Mouse (Mus musculus) ovary, postnatal 14 days (tissue): ENCODE measurements at regions not wholly inside any gene's neighbourhood (a gene's known extent, or its start where the extent isn't known, plus 50 kb on each side); places are given as distances from the start of the nearest gene placed in this dataset.
A peak's percentile ranks its signal among the peaks of the same experiment; 100 is the strongest.

ENCODE experiments used
- DNase-seq: peaks from one replicate; pipeline ENCODE4 v3.0.0; 2022; ENCODE audit warnings: low spot score

DNA sequence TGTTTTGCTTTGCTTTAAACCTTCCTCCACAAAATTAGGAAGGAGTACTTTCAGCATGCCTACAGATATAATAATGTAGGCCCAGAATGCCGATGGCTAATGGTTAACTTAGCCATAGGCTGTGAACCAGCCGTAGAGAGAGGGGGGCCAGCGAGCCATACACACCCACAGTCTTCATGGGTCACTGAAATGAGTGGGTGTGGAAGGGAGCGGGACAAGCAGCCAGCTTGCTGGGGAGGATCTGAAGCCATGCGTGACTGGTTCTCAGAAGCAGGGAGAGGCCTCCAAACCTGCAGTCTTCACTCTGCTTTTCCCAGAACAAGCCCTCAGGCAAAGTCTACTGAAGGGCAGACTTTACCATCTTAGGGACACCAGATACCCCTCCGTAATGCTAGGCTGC is 50.8 kb upstream of the Ptpn13 start:
- DNase-seq: no peak

DNA sequence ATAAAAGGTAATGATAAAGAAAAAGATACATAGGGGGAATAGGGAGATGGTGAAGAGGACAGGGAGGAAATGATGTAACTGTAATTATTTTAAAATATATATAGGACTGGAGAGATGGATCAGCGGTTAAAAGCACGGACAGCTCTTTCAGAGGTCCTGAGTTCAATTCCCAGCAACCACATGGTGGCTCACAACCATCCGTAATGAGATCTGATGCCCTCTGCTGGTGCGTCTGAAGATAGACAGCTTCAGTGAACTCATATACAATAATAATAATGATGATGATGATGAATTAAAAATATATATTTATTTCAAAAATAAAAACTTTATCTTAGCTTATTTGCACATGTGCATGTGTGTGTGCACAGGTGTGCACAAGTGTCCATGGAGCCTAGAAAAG is 51.9 kb upstream of the Ptpn13 start:
- no peak for DNase-seq

DNA sequence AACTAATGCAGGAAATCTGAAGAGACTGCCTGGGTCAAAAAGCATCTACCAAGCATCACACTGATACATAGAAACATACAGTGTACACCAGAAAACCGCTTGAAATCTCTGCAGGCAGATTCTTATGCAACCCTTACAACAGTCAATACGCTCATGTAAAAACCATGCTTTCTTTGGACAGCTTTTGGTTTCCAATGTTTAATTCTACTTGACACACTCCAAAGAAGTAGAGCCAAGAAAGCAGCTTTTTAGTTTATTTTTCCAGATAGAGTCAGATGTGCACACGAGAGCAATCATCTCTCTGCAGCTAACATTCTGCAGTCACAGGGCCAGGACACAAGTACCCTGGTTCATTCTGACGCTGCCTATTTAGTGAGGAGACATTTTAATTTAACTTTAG is 54.5 kb upstream of the Ptpn13 start:
- no peak for DNase-seq

DNA sequence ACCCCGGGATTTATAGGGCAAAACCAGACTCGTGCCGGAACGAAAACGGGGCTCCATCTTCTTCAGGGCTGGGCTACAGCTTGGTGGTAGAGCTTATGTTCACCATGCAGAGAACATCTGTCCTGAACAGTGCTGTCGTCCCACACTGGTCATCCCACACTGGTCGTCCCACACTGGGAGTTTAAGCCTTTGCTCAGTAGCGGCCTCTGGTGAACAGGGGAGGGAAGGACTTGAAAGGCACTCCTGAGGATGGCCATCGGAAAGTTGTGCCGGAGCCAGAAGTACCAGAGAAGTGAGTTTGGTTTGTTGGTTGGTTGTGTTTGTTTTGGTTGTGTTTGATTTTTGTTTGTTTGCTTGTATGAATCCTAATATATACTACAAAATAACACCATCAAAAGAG is 56.0 kb upstream of the Ptpn13 start:
- no peak for DNase-seq

DNA sequence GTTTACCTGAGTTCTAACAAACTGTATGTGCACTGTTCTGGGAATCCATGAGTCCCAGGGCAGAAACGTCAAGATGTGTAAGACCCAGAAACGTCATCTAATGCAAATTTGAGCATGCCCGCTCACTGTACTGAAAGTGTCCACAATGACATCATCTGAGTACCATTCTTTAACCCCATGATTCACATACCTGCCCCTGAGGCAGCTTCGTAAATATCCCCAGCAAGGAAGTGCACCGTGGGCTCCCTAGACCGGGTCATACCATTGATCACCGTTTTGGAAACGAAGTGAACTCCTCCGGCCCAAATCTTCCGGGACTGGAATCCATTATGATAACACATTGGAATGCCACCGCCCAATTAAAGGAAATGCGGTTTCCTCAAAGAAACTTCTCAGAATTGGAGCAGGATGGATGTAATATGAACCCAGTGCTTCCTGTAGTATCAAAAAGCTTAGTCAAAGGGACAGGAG is 57.8 kb upstream of the Ptpn13 start:
- DNase-seq: no peak

DNA sequence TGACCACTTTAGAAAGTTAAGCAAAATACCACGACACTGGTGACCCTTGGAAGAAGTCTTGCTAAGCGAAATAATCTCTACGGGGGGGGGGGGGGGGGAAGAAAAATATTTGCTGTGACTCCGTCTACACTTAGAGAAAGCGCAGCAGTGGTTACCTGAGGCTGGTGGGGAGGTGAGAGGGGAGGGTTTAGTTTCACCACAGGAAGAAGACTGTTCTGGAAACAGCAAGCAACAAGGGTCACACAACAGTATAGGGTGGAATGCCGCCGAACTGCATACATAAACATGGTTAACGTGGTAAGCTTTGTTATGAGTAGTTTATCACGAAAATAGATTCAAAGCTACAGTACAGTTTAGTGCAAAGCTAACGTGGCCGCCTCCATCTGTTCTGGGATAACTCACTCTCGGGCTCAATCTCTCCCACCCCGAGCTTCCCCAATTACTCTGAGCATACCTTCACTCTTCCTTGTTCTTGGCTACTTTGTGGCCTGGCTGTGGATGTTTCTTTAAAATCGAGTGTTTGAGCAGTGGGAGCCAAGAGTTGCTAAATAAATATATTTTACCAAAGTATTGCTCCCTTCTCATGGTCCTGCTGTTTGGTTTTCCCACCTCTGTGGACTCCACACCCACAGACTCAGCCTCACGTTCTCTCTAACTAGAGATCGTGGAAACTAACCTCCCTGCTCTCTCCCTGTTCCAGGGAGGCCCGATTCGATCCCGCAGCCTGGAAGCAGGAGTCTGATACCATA is 59.1 kb upstream of the Ptpn13 start:
- no peak for DNase-seq

DNA sequence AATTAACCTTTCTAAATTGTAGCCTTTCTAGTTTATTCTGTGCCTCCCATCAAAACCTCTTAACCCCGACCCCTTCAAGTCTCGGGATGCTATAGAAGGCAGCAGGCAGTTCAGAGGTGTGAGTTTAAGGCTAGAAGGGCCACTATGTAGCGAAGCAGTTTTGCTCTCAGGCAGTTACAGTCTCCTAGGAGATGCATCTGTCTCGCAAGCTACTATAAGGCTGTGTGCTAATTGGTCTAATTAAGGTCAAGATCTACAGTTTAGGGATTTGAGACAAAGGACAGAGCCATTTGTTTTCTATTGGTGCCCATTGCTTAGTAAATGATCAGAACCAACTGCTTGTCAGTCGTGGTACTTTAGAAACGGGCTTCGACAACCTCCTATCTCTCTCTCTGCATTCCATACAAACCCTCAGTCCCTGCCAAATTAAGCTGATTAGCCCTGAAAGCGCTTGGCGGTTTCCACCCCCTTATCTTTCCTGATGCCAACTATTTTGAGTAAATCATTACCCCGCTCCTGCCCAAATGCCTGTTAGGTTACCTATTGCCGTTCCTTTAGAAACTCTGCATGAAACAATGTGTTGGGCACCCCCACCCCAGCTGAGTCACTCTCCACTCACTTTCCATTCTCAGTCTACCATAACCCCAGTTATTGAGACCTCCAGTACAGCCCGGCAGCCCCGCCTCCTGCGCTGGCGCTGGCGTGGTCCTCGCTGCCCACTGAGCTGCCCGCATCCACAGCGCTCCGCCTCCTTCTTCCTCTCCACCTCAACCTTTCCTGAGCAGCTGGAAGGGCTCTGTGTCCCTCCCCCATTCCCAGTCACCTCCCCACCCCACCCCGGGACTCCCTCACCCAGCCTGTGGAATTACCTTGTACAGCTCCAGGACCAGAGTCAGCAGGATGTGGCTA is 59.9 kb upstream of the Ptpn13 start:
- no peak for DNase-seq

DNA sequence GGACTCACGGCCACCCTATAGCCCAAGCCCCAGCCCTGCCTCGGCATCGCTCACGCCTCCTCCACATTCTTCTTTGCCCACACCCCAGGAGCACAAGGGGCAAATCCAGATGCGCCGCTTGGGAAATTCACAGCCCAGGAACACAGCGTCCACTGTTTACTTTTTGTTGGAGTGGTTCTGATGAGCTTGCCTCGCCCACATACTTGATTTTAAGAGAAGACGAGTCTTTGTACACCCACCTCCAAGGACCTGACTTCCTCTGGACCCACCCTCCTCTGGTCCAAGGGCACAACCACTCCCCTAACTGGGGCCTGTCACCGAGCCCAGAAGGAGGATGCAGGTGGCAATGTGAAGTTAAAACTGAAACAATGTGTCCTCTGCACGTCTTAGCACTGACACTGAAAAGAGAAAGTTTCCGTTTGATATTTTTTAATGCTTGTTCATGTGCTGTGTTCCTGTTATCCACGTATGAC is 64.2 kb upstream of the Ptpn13 start:
- DNase-seq: no peak

DNA sequence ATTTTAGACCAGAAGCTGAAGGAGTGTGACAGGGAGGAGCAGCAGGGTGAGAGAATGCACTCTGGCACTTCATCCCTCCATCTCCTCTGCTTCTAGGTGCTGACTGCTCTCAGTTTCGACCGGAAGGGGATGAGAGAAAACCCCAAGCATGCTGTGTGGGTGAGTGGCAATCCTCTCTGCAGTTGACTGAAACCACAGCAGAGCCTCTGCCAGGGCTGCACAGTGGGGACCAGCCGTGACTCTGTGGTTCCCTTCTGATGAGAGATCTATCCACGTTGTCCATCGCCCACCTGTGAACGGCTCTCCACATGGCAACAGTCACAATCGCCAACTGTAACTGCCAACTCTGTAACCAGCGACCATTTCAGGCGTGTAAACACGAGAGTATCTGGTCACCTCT is 64.6 kb upstream of the Ptpn13 start:
- DNase-seq: no peak

DNA sequence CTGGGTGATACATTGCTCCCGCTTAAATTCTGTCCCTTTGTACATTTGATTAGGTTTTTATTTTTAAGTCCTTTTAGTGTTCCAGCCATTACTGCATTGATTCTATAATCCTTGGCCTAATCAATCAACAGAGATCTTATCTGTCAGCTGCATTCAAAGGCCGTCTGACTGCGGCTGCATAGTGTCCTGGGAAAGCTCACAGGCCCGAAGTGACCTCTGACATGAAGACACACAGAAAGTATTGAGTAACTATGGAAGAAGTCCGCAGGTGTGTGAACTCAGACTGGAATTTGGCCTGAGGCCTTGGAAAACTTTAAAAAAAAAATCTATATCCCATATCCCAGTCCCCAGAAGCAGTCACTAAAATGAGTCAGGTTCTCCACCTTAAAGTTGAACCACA is 67.4 kb upstream of the Ptpn13 start:
- no peak for DNase-seq

DNA sequence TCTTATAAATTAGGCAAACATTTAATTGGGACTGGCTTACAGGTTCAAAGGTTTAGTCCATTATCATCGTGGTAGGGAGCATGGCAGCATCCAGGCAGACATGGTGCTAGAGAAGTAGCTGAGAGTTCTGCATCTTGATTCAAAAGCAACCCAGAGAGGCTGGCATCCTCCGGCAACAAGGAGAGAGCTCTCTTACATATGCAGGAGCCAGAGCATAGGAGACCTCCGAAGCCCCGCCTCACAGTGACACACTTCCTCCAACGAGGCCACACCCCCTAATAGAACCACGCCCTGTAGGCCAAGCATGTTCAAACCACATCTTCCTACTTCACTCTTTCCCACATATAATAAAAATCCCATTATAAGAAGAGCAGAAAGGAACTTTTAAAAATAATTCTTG is 68.5 kb upstream of the Ptpn13 start:
- no peak for DNase-seq

DNA sequence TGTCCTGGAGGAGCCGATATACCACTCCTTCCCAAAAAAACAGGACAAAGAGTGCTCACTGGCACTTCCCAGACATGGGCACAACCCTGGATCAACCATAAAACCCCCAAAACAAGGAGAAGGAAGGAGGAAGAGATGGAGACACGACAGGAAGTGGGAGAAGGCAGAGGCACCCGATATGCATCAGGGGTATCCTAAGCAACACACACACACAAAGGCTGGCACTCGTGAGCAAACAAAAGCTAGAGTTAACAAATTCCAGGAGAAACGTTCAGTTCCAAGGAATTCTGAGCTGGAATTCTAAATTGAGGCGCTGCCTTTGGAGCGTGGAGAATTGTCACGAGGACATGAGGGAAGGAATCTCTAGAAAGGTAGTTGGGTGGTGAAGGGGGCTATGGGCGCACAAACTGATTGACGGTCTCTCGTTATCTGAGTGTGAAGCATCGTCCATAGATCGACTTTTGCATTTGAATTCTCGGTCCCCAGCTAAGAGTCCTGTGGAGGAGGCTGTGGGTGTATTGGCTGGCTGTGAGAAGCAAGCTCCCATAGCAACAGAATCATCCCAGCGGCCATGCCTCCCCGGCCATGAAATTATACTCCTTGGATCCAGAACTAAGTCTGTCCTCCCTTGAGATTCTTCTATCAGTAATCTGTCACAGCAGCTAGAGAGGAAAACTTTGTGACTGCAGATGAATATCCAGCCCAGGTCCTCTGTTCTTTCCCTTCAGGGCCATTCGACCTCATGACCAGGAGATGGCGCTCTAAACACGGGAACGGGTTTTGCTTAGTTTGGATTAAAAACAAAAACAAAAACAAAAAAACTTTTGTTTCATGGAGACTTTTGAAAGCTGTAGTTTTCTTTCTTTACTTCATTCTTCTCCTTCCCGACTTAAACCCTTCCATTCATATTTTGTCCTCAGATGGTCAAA is 69.4 kb upstream of the Ptpn13 start:
- DNase-seq: peak; percentile 72

DNA sequence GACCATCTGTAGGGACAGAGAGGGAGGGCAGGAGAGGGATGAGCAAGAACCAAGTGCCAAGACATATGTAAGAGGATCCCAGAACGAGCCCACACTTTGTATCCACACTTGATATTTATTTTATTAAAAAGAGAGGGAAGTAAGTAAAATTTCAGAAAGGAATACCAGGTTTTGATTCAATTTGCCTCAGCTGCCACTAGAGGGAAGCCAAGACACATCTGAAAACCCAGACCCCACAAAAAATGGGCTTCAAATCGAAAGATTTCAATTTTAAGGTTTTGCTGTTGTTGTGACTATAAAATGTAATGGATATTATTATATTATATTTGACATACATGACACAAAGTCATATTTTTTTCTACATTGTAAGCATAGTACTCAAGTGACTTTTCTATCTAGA is 81.1 kb upstream of the Ptpn13 start:
- DNase-seq: no peak

DNA sequence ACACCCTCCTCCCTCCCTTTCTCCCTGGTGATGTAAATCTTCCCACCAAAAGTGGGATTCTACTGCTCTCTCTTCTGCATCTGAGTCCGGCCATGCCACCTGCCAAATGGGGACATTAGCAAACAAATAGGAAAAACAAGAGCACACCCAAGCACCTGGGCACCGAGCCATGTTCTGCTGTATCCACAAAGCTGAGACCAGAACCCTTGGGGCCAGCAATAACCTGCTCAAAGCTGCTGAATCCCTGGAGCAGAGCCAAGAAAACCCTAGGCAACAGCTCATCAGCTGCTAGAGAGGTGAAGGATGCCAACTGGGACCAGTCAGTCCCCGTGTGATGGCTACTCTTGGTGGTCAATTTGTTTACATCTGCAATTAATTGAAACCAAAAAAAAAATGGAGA is 83.5 kb upstream of the Ptpn13 start:
- no peak for DNase-seq

DNA sequence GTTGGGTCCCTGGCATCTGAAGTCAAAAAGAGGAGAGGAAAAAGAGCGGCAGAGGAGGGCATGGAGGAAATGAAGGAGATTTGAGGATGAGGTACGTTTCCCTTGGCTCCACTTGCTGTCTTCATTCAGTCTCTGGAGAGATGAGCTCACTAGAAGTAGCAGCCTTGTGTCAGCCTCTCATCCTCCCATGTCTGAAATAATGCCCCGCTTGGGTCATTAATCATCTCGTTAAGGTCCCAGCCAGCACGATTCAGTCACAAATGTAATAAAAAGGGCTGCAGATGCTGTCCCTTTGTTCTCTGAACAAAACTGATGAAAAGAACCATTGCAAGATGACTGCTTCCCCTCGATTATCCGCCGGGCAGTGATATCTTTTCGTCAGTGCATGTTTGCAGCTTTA is 84.4 kb upstream of the Ptpn13 start:
- DNase-seq: no peak

DNA sequence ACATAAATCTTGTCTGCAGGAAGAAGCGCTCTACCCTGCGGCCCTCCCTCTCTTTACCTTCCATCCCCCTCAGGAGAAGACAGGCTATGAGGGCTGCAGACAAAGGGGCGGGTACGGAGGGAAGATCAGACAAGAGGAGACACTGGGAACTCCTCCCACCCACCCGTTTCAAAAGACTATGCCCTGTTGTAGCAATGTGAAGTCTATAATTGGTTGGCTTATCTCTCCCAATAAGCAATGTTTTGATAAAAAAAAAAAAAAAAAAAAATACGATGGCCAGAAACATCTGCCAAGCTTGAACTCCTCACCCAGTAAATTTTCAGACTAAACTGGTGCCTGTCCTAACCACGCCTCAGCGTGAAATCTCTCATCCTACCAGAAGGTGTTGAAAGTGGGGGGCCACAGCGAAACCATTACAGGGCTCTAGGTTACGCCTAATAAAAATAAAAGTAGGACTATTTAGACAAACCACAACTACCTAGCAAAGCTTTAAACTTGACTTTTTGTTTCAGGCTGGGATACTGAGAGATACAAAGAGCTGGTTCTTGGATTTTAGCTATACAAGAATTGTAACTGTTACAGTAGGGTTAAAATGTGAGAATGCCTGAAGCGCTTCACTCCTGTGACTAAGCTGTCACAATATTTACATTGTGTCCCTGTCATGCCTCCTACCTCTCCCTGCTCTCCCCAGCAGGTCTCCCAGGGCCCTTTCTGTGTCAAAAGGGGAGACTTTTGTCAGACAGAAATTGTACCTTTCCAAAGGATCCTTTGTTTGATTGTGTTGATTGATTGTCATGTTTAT is 88.1 kb upstream of the Ptpn13 start:
- no peak for DNase-seq

DNA sequence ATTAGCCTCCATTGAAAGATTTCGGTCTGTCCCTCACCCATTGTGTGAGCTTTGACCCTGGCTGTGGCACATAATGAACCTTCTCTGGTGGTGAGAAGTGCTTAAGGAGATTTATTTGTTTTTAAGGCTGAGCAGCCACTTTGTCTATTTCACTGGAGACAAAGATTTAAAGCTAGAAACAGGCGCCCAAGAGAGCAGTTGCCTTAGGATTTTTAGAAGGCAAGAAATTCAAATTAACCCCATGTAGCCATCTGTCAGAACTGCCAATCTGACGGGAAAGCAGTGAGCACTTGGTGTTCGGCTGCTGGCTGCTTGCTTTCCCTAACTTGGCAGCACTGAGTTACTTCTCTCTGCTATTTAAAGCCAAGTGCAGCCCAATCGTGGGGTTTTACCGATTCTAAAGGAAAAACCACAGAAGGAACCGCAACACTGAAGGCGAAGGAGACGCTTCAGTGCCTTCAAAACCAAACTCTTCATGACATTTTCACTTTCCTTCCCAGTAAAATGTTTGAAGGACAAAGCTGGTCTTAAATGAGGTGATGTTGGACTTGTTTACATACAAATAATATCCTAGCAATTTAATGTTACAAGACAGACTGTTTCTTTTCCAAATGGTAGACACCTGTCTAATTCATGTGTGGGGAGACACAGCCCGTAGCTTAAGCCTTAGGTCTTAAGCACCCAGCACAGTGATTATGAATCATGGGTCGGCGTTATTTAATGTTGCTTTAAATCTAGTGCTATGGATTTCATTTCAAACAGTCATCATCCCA is 88.9 kb upstream of the Ptpn13 start:
- DNase-seq: no peak

DNA sequence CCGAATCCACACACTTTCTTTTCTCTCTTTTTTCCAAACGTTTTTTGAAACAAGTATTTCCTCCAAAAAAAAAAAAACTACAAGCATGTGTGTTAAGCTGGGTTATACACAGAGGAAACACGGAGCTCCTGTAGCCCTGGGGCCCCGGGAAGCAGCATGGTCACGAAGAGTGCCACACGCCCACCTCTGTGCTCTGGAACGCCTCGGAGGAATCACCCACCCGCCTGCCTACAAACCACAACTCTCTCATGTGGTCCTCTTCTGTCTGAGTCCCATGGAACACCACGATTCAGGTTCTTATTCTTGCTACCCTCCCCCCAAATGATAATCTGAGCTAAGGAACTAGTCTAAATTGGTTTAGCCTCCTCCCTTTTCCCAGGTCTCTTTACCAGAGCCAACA is 98.6 kb upstream of the Ptpn13 start:
- no peak for DNase-seq

DNA sequence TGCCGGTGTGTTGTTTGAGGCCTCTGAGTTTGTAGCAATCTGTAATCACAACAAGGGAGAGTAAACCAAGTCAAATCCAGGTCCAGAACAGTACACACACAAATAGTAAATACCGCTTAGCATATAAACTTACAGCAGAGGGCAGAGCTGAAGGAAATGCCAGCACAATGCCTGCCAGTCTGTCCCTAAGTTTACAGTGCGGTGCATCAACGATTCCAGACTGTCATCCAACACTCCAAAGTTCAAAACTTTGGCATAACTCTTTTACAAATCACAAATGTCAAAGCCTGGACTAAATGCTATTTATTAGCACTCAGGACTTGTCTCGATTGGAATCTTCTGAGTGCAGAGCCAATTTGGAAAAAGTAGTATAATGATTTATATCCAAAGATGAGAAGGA is 104.7 kb upstream of the Ptpn13 start:
- no peak for DNase-seq

DNA sequence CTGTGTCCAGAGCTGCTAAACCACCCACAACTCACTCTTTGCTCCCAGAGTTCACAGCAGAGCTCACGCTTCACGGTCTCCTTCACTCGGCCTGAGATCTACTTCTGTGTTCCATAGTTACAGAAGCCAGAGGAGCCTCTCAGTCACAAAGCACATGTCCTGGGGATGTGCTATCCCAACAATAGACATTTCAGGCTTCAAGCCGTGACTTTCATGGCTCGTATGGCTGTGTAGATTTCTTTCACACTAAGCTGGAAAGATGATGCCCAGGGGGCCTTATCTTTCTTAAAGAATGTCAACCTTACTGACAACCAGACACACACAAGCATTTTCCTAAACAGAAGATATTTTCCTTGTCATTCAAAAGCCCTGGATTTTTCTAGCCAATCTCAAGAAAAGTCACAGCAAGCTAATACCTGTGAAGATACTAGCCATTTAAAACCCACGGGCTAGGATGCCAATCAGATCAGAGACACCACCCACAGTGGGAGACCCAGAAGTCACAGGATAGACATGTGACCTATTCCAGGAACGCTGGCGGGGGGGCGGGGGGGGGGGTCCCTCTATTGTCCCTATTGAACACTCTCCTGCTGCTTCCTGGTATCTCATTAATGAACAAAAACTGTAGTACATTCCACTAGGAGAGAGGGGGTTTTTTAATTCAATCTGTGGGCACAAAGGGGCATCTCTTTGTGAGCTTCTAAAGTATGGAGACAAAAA is 98.8 kb upstream of the Mapk10 start:
- DNase-seq: no peak
